Mouse (Mus musculus) kidney, embryonic 14.5 days (tissue): Measurements from ENCODE around the gene Sync. TPM values are rescaled to one million over a fixed set of nuclear protein-coding genes. Genes with fewer than 3 reads are reported as not detected.

Experiments
- ATAC-seq: fragments of 200-750 bp; cut with Nextera tagmentation; 2 replicates; pipeline ENCODE4 v1.8.0; 2017; ENCODE audit warnings: moderate number of reproducible peaks, mild to moderate bottlenecking, moderate TSS enrichment, moderate library complexity; ENCODE audit not compliant: low FRiP score, low TSS enrichment
- H3K27ac ChIP-seq: fragments of 300-500 bp; sonication (generic); 2 replicates; pipeline ENCODE4 v1.5.1; 2014; ENCODE audit warnings: low read depth, mild to moderate bottlenecking, low read length, moderate library complexity, mixed read lengths
- H3K27me3 ChIP-seq: fragments of 300-500 bp; sonication (generic); 2 replicates; pipeline ENCODE4 v1.6.1; 2014; ENCODE audit warnings: mild to moderate bottlenecking, low read length; ENCODE audit not compliant: control insufficient read depth, insufficient read depth
- H3K36me3 ChIP-seq: fragments of 300-500 bp; sonication (generic); 2 replicates; pipeline ENCODE4 v1.6.1; 2014; ENCODE audit warnings: low read length, mixed read lengths; ENCODE audit not compliant: control insufficient read depth, insufficient read depth
- H3K4me1 ChIP-seq: fragments of 300-500 bp; sonication (generic); 2 replicates; pipeline ENCODE4 v1.6.1; 2014; ENCODE audit warnings: low read length, mixed read lengths; ENCODE audit not compliant: control insufficient read depth, insufficient read depth
- H3K4me2 ChIP-seq: fragments of 300-500 bp; sonication (generic); replicated peaks from 2 replicates; pipeline ENCODE4 v1.6.1; 2014; ENCODE audit warnings: low read depth, mild to moderate bottlenecking, low read length
- H3K4me3 ChIP-seq: fragments of 300-500 bp; sonication (generic); 2 replicates; pipeline ENCODE4 v1.5.1; 2014; ENCODE audit warnings: mild to moderate bottlenecking, low read length
- H3K9ac ChIP-seq: fragments of 300-500 bp; sonication (generic); 2 replicates; pipeline ENCODE4 v1.6.1; 2014; ENCODE audit warnings: low read depth, mild to moderate bottlenecking, low read length, moderate library complexity
- H3K9me3 ChIP-seq: fragments of 300-500 bp; sonication (generic); 2 replicates; pipeline ENCODE4 v1.6.1; 2016; ENCODE audit warnings: low read length; ENCODE audit not compliant: control insufficient read depth
- WGBS: fragments of 180-500 bp; shearing (Covaris S2); extraction: QIAGEN DNeasy Blood & Tissue Kit; methylation state at CpG from one replicate; pipeline ENCODE4 v1.1.7; 2014; 5-methylcytosine and 5-hydroxymethylcytosine counted together
- polyA plus RNA-seq: library from polyadenylated mRNA; unstranded; fragments of >200 nt; fragmentation: Nextera tagmentation; extraction: Ambion mirVana; gene quantifications from 2 replicates; pipeline ENCODE4 v1.2.1, GENCODE M21; 2014

Gene Sync
- polyA plus RNA-seq, 1 experiment from 2014 or later: 0.84 TPM

DNA sequence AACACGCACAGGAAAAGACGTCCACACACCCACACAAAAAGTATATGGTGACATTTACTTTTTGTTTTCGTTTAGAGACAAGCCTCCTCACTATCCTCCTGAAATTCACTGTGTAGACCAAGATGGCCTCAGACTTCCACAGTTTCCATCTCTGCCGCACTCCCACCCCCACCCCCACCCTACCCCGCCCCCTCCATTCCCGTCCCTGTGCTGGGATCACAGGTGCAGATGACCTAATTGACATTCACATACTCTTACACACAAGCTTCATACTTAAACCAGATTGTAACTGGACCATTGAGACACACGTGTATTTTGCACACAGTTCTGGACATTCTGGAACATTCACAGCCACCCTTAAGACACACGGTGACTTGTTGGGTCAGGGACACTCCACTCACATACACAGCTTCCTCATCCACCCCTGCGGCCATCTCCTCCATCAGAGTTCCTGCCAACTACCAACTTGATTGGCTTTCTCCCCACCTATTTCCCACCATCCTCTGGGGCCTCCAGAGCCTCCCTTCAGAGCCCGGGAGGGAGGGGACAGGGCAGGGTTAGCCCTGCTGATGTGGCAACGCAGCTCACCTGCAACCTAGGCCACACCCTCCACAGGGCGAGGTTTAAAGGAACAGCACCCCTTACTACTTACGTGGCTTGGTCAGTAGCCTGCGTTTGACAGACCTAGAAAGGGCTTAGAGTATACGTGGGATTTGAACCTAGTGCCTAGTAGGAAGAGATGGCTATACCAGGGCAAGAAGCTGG is 15.2 kb upstream of the Sync start:
- H3K27ac ChIP-seq: no peak overlapping the region
- no peaks in the 10 kb centered on the region for H3K9me3 ChIP-seq
- no peaks in the 10 kb centered on the region for H3K36me3 ChIP-seq
- no peak overlapping the region for H3K9ac ChIP-seq
- H3K4me2 ChIP-seq: peak overlapping the region; percentile 21; the same call in 1 of the 2 replicates
- H3K4me1 ChIP-seq: no peaks in the 10 kb centered on the region
- 21% methylated on average over 15 of the region's 15 CpGs for WGBS
- ATAC-seq: peak; percentile 65
- H3K27me3 ChIP-seq: no peaks in the 10 kb centered on the region
- no peak overlapping the region for H3K4me3 ChIP-seq

- H3K9ac ChIP-seq: no peak overlapping the region
- H3K4me2 ChIP-seq: no peak overlapping the region
These were observed 14.7 kb upstream of the Sync start for GRCm38 (mm10) chr4:129272756-129273046.

DNA sequence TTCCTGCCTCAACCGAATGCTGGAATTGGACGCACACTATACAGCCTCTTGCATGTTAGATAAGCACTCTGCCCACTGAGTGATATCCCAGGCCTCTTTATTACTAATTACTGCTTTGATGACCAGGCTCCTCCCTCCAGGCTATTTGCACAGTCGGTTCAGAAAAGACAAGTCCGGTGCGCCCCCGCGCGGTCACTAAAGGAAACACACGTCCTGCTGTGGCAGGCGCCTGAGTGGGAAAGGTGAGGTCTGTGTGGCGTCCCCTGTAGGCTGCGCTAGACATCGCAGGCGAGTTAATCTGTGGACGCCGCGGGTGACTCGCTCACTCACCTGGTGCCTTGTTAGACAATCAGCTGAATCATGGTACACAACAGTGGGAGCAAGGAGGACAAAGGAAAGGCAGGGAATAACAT is 11.0 kb upstream of the Sync start:
- no peak overlapping the region for H3K9ac ChIP-seq
- H3K4me3 ChIP-seq: no peak overlapping the region
- no peaks in the 10 kb centered on the region for H3K9me3 ChIP-seq
- H3K36me3 ChIP-seq: no peaks in the 10 kb centered on the region
- H3K27ac ChIP-seq: no peak overlapping the region
- WGBS: 2% methylated on average over 18 of the region's 18 CpGs
- peak; percentile 42 for ATAC-seq
- no peaks in the 10 kb centered on the region for H3K4me1 ChIP-seq
- H3K4me2 ChIP-seq: no peak overlapping the region
- H3K27me3 ChIP-seq: no peaks in the 10 kb centered on the region

More at GRCm38 (mm10) chr4:129272756-129273046, 14.7 kb upstream of the Sync start:
- Histone ChIP-seq H3K4me1 (no peaks in the 10 kb centered on the region), H3K9me3 (no peaks in the 10 kb centered on the region), H3K4me3 (no peak overlapping the region), H3K27ac (no peak overlapping the region), H3K36me3 (no peaks in the 10 kb centered on the region), H3K27me3 (no peaks in the 10 kb centered on the region)
- 44% methylated on average over 5 of the region's 5 CpGs for WGBS
- peak; percentile 8; the same call in 1 of the 2 replicates for ATAC-seq

- WGBS: 80% methylated on average over 5 of the region's 5 CpGs
- Histone ChIP-seq H3K4me3 (no peak overlapping the region), H3K4me1 (peaks cover 12% of the 10 kb centered on the region), H3K4me2 (no peak overlapping the region), H3K9me3 (no peaks in the 10 kb centered on the region), H3K27ac (no peak overlapping the region), H3K27me3 (peaks cover 6% of the 10 kb centered on the region; the same call in 1 of the 2 replicates), H3K9ac (no peak overlapping the region), H3K36me3 (no peaks in the 10 kb centered on the region)
- no peak for ATAC-seq
These were observed 4.6 kb upstream of the Sync start for GRCm38 (mm10) chr4:129282786-129283185.

DNA sequence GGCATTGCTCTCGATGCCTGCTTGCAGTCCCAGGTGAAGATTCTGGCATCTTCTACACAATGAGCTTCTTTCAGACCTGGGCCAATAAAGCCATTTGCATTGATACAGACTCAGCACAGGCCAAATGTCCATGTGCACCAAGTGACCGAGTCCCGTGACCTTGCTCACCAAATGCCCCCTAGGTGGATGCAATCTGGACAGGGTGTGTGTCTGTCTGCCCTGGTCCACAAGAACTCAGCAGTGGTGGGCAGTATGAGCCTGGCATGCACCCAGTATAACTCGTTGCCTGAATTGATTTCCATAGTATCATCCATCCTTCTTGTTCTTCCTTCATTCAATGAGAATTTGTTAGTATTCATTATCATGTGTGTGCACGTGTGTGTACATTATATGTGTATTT is 4.2 kb upstream of the Sync start:
- ATAC-seq: no peak
- WGBS: 83% methylated on average over 5 of the region's 5 CpGs
- Histone ChIP-seq H3K4me2 (no peak overlapping the region), H3K36me3 (no peaks in the 10 kb centered on the region), H3K9ac (no peak overlapping the region), H3K9me3 (no peaks in the 10 kb centered on the region), H3K4me1 (peaks cover 13% of the 10 kb centered on the region), H3K4me3 (no peak overlapping the region), H3K27ac (no peak overlapping the region), H3K27me3 (peaks cover 6% of the 10 kb centered on the region; the same call in 1 of the 2 replicates)

DNA sequence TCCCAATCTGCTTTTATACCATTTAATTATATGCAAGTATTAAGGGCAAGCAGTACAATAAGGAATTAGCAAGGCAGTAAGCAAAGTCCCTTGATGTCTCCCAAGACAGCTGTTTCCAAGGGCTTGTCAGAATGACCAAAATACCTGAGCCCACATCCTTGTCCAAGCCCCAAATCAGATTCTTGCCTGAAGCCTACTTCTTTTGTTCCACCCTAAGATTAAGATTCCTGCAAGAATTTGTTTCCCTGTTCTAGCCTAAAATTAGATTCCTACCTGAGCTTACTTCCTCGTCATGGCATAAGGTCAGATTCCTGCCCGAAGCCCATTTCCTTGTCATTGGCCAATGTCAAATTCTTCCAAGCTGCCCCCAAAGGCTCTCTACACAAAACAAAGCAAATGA is 2.7 kb upstream of the Sync start:
- 78% methylated on average over 2 of the region's 2 CpGs for WGBS
- Histone ChIP-seq H3K4me1 (peaks cover 18% of the 10 kb centered on the region), H3K4me2 (no peak overlapping the region), H3K27me3 (peaks cover 6% of the 10 kb centered on the region; the same call in 1 of the 2 replicates), H3K27ac (no peak overlapping the region), H3K36me3 (no peaks in the 10 kb centered on the region), H3K4me3 (no peak overlapping the region), H3K9ac (no peak overlapping the region), H3K9me3 (no peaks in the 10 kb centered on the region)
- ATAC-seq: no peak

DNA sequence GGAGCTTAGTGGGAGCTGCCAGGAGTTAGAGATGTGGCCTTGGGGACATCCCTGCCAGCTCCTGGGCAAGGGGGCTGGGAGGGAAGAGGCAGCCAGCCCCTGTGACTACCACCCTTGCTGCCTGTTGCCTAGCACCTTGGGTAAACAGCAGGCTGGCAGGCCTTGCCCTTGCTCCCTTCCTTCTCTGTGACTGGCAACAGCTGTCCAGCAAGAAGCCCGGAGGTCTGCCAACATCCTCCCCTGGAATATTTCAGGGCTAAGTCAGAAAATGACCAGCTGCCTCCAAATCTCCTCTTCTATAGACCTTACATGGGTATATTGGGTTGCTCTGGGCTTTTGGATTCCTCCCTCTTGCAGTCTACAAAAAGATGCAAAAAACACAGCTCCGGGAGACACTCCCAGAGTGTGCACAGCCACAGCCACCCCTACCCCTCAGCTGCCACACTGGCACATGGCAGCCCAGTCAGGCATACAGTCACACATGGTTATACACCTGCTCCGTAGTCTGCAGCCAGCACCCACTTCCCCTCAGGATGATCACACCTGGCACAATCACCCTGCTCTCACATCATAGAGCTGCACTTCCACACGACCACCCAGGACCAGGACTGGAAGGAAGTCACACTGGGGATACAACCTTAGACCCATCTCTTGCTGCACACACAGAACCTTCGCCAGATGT is 1.3 kb upstream of the Sync start:
- peak overlapping the region; percentile 50 for H3K4me3 ChIP-seq
- WGBS: 53% methylated on average over 5 of the region's 5 CpGs

GRCm38 (mm10) chr4:129286683-129287471 is 540 bp upstream of the Sync start:
- 2% methylated on average over 27 of the region's 28 CpGs for WGBS
- ATAC-seq: peak; percentile 36; the same call in 1 of the 2 replicates
- peak overlapping the region; percentile 50 for H3K4me3 ChIP-seq
- no peak overlapping the region for H3K27ac ChIP-seq
- no peaks in the 10 kb centered on the region for H3K36me3 ChIP-seq
- H3K4me1 ChIP-seq: peaks cover 18% of the 10 kb centered on the region
- peak overlapping the region; percentile 98 for H3K4me2 ChIP-seq
- peak overlapping the region; percentile 52 for H3K9ac ChIP-seq
- H3K27me3 ChIP-seq: peaks cover 6% of the 10 kb centered on the region; the same call in 1 of the 2 replicates
- H3K9me3 ChIP-seq: no peaks in the 10 kb centered on the region

More for the DNA sequence above, 1.3 kb upstream of the Sync start:
- no peaks in the 10 kb centered on the region for H3K9me3 ChIP-seq
- no peak overlapping the region for H3K9ac ChIP-seq
- ATAC-seq: peak; percentile 5; the same call in 1 of the 2 replicates
- no peaks in the 10 kb centered on the region for H3K36me3 ChIP-seq
- peaks cover 18% of the 10 kb centered on the region for H3K4me1 ChIP-seq
- peaks cover 6% of the 10 kb centered on the region; the same call in 1 of the 2 replicates for H3K27me3 ChIP-seq
- H3K27ac ChIP-seq: no peak overlapping the region
- peak overlapping the region; percentile 98; the same call in 1 of the 2 replicates for H3K4me2 ChIP-seq
